Comparison of ENCODE assay signal across 10 mouse cellular contexts in the genomic region with DNA sequence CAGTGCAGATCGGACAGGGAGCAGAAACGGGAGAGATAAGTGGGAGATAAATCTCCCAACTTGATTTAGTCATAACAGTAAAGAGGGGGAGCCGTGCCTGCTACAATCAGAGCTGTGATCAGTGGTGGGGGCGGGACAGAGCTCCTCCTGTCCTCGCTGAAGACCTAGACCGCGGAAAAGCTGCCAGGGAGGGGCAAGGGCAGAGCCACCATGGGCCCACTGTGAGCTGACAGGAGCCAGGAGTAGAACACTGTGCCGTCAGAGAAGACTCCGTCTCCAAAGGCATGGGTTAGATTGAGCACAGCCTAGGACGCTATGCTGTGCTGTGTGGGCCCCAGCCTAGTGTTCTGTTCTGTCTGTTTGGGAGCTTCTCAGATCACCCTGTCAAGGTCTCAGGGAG.
DNase-seq lines count a peak whose midpoint lies in the region; ATAC-seq and TF ChIP-seq lines count a peak whose summit lies in the region.
"Had no signal": no experiment of that assay in that cellular context is flagged by ENCODE, and none has a peak within 500 bp of the region (broad histone marks: within the 10 kb centered on the region; RNA-seq: fewer than 3 reads in every experiment).

No protein-coding gene starts in this region.

- no peak for ATAC-seq in forebrain, embryonic 12.5 days (ENCODE audit: low FRiP score)
- no peak for ATAC-seq in forebrain, embryonic 14.5 days
- no peak for ATAC-seq in limb, embryonic 12.5 days (ENCODE audit: insufficient number of reproducible peaks, insufficient read depth, low FRiP score, low TSS enrichment, low read depth)
- no peak for ATAC-seq in embryonic facial prominence, embryonic 13.5 days (ENCODE audit: insufficient number of reproducible peaks, insufficient read depth, low FRiP score, low TSS enrichment, low read depth)
- ATAC-seq in midbrain, postnatal 0 days (ENCODE audit: low FRiP score) = no peak

- H3K4me2 ChIP-seq in forebrain, embryonic 12.5 days = no peak overlapping the region
- H3K4me2 ChIP-seq in forebrain, embryonic 14.5 days (ENCODE audit: low read length) = no peak overlapping the region
- no peak overlapping the region for H3K4me2 ChIP-seq in limb, embryonic 12.5 days
- peak overlapping the region; percentile 9; the same call in 1 of the 2 replicates for H3K4me2 ChIP-seq in embryonic facial prominence, embryonic 13.5 days
- no peak overlapping the region for H3K4me2 ChIP-seq in midbrain, postnatal 0 days (ENCODE audit: low read depth, low read length, poor library complexity, severe bottlenecking)
- H3K4me2 ChIP-seq: heart, embryonic 15.5 days had no signal

- H3K27ac ChIP-seq in forebrain, embryonic 12.5 days = 0 out of 2 replicates have a peak overlapping the region, but pooled peaks have one; percentile 36
- H3K27ac ChIP-seq in forebrain, embryonic 14.5 days (ENCODE audit: low read depth, low read length) = no peak overlapping the region
- H3K27ac ChIP-seq in limb, embryonic 12.5 days = peak overlapping the region; percentile 53; the same call in 1 of the 2 replicates
- no peak overlapping the region for H3K27ac ChIP-seq in limb, embryonic 10.5 days
- peak overlapping the region; percentile 48 for H3K27ac ChIP-seq in embryonic facial prominence, embryonic 13.5 days
- peak overlapping the region; percentile 51; the same call in 1 of the 2 replicates for H3K27ac ChIP-seq in midbrain, postnatal 0 days (ENCODE audit: low read depth, low read length)
- H3K27ac ChIP-seq: heart, embryonic 15.5 days had no signal

- TF ChIP-seq CTCF in midbrain, postnatal 0 days (IDR thresholded peaks at IDR 0.05) = no peak

- H3K4me1 ChIP-seq in forebrain, embryonic 12.5 days = peaks cover 28% of the 10 kb centered on the region
- peaks cover 20% of the 10 kb centered on the region for H3K4me1 ChIP-seq in forebrain, embryonic 14.5 days (ENCODE audit: control insufficient read depth, insufficient read depth, low read length)
- H3K4me1 ChIP-seq in limb, embryonic 12.5 days (replicated peaks) = peaks cover 13% of the 10 kb centered on the region
- peaks cover 19% of the 10 kb centered on the region for H3K4me1 ChIP-seq in limb, embryonic 10.5 days
- peaks cover 27% of the 10 kb centered on the region for H3K4me1 ChIP-seq in embryonic facial prominence, embryonic 13.5 days
- no peaks in the 10 kb centered on the region; the same call in 1 of the 2 replicates for H3K4me1 ChIP-seq in midbrain, postnatal 0 days (ENCODE audit: insufficient read depth, low read length)

- no peak overlapping the region for H3K4me3 ChIP-seq in forebrain, embryonic 12.5 days (replicated peaks)
- H3K4me3 ChIP-seq in forebrain, embryonic 14.5 days (ENCODE audit: low read depth, low read length) = no peak overlapping the region
- no peak overlapping the region for H3K4me3 ChIP-seq in limb, embryonic 12.5 days (replicated peaks)
- no peak overlapping the region for H3K4me3 ChIP-seq in limb, embryonic 10.5 days
- H3K4me3 ChIP-seq in embryonic facial prominence, embryonic 13.5 days = no peak overlapping the region
- H3K4me3 ChIP-seq in midbrain, postnatal 0 days (ENCODE audit: low read depth, low read length) = no peak overlapping the region
- H3K4me3 ChIP-seq: heart, embryonic 15.5 days had no signal

- H3K9me3 ChIP-seq in forebrain, embryonic 12.5 days = no peaks in the 10 kb centered on the region
- H3K9me3 ChIP-seq in forebrain, embryonic 14.5 days (replicated peaks; ENCODE audit: control insufficient read depth, low read length) = no peaks in the 10 kb centered on the region
- no peaks in the 10 kb centered on the region for H3K9me3 ChIP-seq in limb, embryonic 12.5 days
- no peaks in the 10 kb centered on the region for H3K9me3 ChIP-seq in limb, embryonic 10.5 days (replicated peaks)
- H3K9me3 ChIP-seq in embryonic facial prominence, embryonic 13.5 days = no peaks in the 10 kb centered on the region
- H3K9me3 ChIP-seq in midbrain, postnatal 0 days (ENCODE audit: low read length) = no peaks in the 10 kb centered on the region
- H3K9me3 ChIP-seq: heart, embryonic 15.5 days had no signal

- 56% methylated on average over 10 of the region's 10 CpGs for WGBS in forebrain, embryonic 12.5 days
- 49% methylated on average over 10 of the region's 10 CpGs for WGBS in forebrain, embryonic 14.5 days
- WGBS in limb, embryonic 12.5 days = 49% methylated on average over 10 of the region's 10 CpGs
- 58% methylated on average over 10 of the region's 10 CpGs for WGBS in limb, embryonic 10.5 days
- 38% methylated on average over 10 of the region's 10 CpGs for WGBS in embryonic facial prominence, embryonic 13.5 days
- 45% methylated on average over 10 of the region's 10 CpGs for WGBS in midbrain, postnatal 0 days

- no peaks in the 10 kb centered on the region for H3K36me3 ChIP-seq in forebrain, embryonic 12.5 days (replicated peaks)
- H3K36me3 ChIP-seq in forebrain, embryonic 14.5 days (ENCODE audit: control insufficient read depth, insufficient read depth, low read length) = no peaks in the 10 kb centered on the region
- no peaks in the 10 kb centered on the region for H3K36me3 ChIP-seq in limb, embryonic 12.5 days
- no peaks in the 10 kb centered on the region for H3K36me3 ChIP-seq in limb, embryonic 10.5 days
- no peaks in the 10 kb centered on the region for H3K36me3 ChIP-seq in embryonic facial prominence, embryonic 13.5 days
- no peaks in the 10 kb centered on the region for H3K36me3 ChIP-seq in midbrain, postnatal 0 days (ENCODE audit: insufficient read depth, low read length)
- H3K36me3 ChIP-seq: heart, embryonic 15.5 days had no signal

- intact Hi-C loops in heart, postnatal 14 days (cut with DNase I) = no loop called here

- no peaks in the 10 kb centered on the region; the same call in 1 of the 2 replicates for H3K27me3 ChIP-seq in forebrain, embryonic 12.5 days
- no peaks in the 10 kb centered on the region for H3K27me3 ChIP-seq in forebrain, embryonic 14.5 days (replicated peaks; ENCODE audit: control insufficient read depth, insufficient read depth, low read length)
- no peaks in the 10 kb centered on the region for H3K27me3 ChIP-seq in limb, embryonic 12.5 days
- peaks cover 4% of the 10 kb centered on the region; the same call in 1 of the 2 replicates for H3K27me3 ChIP-seq in limb, embryonic 10.5 days (ENCODE audit: low read depth, poor library complexity, severe bottlenecking)
- no peaks in the 10 kb centered on the region for H3K27me3 ChIP-seq in embryonic facial prominence, embryonic 13.5 days
- no peaks in the 10 kb centered on the region for H3K27me3 ChIP-seq in midbrain, postnatal 0 days (ENCODE audit: insufficient read depth, low read length)
- H3K27me3 ChIP-seq: heart, embryonic 15.5 days had no signal

- no peak overlapping the region for H3K9ac ChIP-seq in forebrain, embryonic 12.5 days
- H3K9ac ChIP-seq in forebrain, embryonic 14.5 days (ENCODE audit: low read length) = no peak overlapping the region
- no peak overlapping the region for H3K9ac ChIP-seq in limb, embryonic 12.5 days (replicated peaks)
- 0 out of 2 replicates have a peak overlapping the region, but pooled peaks have one; percentile 33 for H3K9ac ChIP-seq in embryonic facial prominence, embryonic 13.5 days
- H3K9ac ChIP-seq in midbrain, postnatal 0 days (replicated peaks; ENCODE audit: low read length, poor library complexity, severe bottlenecking) = no peak overlapping the region
- H3K9ac ChIP-seq: heart, embryonic 15.5 days had no signal

- DNase-seq in forebrain, embryonic 14.5 days (ENCODE audit: low spot score) = no peak
- DNase-seq in limb, embryonic 10.5 days (ENCODE audit: low spot score) = no peak
- no peak for DNase-seq in midbrain, postnatal 0 days (ENCODE audit: low spot score)
- DNase-seq in cerebellum, postnatal 14 days = no peak
- no peak for DNase-seq in heart, postnatal 14 days
- DNase-seq: kidney, postnatal 25 days had no signal

Comparison
In these comparisons a context has a peak if more than half of its experiments do, and no peak if none do; other contexts are left out.
1. H3K27ac ChIP-seq: peak in forebrain, embryonic 12.5 days (single experiment), limb, embryonic 12.5 days (single experiment), embryonic facial prominence, embryonic 13.5 days (single experiment) and midbrain, postnatal 0 days (single experiment); none in forebrain, embryonic 14.5 days (single experiment) and limb, embryonic 10.5 days (single experiment).